Mouse (Mus musculus) urinary bladder, postnatal 4 days (tissue): Measurements from ENCODE around the gene Ppp5c.
"Not testable (repeated sequence)": the region's sequence is repeated elsewhere in the genome, so short reads cannot be mapped to it uniquely, and the experiment has no call there.

Experiments
- DNase-seq, 2 experiments: peaks; one replicate each; pipeline ENCODE4 v3.0.0; 2021 to 2022; ENCODE audit warnings: low spot score in 2 of 2

Gene Ppp5c

DNA sequence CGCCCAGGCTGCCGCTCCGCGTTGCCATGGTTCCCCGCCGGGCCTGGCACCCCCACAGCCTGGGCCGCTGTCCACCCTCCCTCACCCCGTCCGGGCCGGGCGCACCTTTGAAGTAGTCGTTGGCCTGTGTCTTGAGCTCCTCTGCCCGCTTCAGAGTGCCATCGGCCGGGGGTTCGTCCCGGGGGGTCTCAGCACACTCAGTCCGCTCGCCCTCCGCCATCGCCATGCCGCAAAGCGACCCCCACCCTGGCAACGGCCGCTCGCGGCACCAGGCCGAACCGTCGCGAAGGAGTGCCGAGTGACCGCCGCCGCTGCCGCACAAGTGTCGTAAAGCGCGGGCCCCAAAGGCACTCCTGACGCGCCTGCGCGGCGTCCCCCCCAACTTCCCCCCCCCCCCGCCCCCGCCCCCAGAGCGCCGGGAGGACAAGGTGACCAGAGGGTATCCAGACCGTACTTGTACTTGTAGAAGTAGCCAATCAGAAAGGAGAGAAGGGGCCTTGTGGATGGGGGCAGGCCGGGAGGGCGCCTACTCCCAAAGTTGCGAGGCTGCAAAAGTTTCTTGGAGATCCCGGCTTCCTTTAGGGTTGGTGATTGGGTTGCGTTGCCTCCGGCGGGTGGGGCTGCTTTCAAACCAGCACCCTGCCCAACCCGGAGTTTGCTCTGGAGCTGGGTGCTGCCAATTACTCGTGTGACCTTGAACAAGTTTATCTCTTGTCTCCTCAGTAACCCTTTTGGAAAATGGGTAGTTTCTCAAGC is at the start of gene Ppp5c:
Gene Ppp5c, minus strand, starts transcription at position 337 of the 756 bp plus-strand sequence.
- peak; percentile 91 to 94 for DNase-seq

DNA sequence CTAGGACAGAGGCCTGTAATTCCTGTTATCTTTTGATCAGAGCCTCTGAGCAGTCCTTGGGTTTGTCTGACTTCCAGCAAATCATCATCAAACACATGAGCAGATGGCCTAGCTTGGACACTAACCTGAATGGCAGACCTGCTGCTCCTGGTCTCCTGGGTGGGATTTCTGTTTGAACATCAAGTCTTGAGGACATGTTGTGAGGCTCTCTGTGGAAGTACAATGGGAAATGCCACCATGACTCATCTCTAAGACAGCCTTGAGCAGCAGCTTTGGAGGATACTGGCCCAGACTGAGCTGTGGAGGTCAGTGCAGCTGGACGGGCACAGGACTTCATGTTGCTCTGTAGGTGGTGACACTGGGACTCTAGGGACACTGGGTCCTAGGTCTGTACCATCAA is 48.8 kb upstream of the Ppp5c start:
- DNase-seq: no peak

DNA sequence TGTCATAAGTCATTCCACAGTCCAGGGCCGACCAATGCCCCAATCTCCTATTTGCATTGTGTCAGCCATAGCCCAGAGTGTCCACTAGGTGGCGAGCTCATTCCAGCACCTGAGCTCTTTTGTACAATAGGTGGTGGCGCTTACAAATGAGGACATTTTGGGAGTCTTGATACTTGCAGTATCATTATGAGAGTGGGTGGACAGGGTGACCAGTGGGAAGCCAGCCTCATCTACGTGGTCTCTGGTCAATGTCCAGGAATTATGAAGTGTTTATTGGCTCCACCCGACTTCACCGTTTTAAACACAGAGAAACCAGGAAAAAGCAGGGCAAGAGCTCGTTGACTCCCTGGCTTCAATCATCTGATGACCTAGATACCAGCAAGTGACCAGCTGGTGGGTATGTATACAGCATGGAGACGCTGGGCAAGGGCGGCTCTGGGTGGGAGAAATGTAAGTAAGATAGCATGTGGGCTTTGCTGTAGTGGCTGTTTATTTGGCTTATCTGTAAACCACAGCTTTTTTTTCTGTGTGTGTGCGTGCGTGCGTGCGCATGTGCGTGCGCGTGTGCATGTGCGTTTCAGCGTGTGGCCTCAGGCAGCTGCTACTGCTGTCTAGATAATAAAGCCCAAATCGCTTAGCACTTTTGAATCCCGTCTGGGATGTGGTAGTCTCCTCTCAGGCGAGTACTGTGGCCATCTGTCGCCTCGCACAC is 46.3 kb upstream of the Ppp5c start, which contains the start of gene Psg16:
Gene Psg16, plus strand, starts transcription at position 137 of the 712 bp plus-strand sequence.
- DNase-seq: peak in 1 of 2 experiments; percentile 27

DNA sequence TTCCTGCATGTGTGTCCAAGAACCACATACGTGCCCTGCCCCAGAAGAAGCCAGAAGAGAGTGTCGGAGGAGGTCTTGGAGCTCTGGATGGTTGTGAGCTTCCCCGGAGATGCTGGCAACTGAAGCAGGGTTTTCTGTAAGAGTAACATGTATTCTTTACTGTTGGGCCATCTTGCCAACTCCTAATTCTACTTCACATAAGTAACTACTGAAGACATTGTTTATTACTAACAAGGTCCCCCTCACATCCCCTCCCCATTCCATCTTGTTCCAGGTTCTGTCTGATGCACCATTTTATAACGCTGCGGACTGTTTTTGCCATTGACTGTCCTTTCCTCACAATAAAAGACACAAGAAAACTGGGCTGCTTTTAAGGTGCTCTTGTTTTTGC is 45.8 kb upstream of the Ppp5c start:
- DNase-seq: no peak

DNA sequence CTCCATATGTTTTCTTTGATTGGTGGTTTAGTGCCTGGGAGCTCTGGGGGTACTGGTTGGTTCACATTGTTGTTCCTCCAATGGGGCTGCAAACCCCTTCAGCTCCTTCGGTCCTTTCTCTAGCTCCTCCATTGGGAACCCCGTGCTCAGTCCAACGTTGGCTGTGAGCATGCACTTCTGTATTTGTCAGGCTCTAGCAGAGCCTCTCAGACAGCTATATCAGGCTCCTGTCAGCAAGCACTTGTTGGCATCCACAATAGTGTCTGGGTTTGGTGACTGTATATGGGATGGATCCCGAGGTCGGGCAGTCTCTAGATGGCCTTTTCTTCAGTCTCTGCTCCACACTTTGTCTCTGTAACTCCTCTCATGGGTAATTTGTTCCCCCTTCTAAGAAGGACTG is 39.9 kb upstream of the Ppp5c start:
- not testable (repeated sequence) for DNase-seq

DNA sequence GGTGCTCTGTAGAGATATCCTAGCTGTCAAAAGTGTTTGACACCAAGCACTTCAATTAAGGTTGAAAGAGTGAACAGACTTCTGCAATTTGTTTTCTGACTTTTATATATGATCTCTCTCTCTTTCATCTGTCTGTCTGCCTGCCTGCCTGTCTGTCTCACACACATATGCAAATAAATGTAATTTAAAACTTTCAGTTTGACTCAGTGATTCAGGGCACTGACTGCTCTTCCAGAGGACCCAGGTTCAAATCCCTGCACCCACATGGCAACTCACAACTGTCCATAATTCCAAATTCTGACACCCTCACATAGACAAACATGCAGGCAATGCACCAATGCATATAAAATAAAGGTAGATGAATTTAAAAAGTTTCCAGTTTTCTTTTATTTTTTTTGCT is 39.3 kb upstream of the Ppp5c start:
- no peak for DNase-seq

DNA sequence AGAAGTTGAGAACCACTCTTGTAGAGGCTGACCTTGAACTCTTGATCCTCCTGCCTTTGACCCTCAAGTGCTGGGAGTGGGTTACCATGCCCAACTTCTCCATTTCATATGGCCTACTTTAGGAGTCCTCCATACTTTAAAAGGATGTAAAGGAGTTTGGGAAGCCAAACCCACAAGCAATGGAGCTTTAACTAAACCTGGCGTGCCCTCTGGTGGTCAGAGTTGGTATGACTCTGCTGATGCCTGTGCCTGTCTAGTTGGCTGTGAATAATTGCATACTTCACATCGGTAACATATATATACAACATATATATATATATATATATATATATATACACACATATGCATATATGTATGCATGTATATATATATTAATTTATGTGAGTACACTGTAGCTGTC is 38.7 kb upstream of the Ppp5c start:
- DNase-seq: peak; percentile 69 to 88

DNA sequence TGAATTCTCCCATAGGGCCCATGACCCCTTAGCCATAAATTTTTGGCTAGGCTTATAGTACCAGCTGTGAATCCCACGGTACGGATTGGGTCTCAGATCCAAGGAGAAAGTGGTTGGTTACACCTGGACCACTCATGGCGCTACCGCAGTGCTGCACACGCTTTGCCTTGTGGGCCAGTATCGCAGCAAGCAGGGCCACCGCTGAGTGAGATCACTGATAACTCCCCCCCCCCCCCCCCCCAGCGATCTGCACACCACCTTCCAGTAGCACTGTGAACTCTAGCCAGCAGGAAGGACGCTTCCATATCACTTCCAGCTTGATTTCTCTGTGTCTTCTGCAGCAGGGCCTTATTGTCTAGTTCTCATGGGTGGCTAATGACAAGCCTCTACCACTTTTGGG is 37.9 kb upstream of the Ppp5c start:
- no peak for DNase-seq

DNA sequence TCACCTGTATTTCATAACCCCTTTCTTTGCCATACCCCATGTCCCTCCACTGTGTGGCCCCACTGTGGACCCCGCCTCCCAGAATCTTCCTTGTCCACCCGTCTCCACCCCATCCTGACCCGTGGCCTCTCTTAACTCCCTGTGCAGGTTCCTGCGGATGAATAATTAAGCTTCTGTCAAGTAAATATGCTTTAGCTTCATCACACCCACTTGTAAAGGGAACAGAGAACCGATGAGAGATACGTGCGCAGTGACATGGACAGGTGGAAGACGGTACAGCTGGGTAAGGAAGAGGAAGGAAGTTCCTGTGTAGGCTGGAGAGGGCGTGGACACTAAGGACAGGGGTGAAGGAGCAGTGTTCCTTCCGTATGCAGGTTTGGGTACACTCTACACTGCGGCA is 35.1 kb upstream of the Ppp5c start:
- DNase-seq: no peak

DNA sequence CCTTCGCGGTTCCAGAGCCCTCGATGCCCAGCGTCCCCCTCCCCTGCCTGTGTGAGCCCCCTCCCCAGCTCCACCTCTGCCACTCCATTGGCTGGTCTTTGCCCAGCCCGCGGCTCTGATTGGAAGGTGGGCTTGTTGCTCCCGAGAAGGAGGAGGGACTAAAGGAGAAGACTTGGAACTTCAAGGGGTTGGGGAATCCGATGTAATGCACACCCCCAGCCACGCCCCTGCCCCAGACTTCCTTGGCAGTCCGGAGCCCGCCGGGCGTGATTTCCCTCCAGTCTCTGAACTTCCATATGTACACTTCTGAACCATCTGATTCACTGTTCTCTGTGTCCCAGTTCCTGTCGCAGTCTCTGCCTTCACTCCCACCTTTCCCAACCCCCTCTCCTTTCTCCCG is 34.7 kb upstream of the Ppp5c start, which contains the start of gene Hif3a:
Gene Hif3a, minus strand, starts transcription at position 39 of the 400 bp plus-strand sequence.
- peak; percentile 71 to 75 for DNase-seq

DNA sequence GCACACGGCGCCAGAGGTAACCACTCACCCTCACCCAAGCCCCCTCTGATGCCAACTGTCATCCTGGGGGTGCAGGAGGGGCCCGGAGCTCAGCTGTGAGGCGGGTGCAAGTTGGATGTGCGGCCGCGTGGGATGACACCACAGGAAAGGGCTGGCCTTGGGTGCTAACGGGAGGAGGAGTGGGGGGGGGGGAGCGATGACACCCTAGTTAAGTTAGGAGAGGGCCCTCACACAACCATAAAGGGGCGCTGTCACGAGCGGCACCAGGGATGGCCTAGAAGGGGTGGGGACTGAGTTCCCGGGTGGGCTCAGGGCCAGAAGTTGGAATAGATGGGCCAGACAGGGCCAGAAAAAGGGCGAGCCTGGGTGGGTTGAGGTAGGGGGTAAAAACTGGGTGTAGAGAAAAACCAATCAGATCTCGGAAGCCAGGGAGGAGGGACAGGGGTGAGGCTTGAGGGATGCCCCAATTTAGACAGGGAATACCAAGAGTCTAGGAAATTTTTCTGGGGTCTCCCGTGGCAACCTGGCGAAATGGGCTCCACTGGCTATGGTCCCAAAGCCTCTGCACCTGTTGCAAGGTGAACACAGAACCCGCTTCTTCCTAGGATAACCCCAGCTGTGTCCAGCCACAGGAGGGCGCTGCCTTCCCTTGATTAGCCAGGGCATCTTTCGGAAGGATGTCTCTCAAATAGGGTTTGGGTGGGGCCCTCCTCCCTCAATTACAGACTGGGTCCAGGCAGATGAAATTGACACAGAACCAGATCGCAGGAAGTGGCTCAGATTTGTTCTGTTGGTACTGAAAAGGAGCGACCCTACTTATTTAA is 33.3 kb upstream of the Ppp5c start:
- peak in 1 of 2 experiments; percentile 52 for DNase-seq

DNA sequence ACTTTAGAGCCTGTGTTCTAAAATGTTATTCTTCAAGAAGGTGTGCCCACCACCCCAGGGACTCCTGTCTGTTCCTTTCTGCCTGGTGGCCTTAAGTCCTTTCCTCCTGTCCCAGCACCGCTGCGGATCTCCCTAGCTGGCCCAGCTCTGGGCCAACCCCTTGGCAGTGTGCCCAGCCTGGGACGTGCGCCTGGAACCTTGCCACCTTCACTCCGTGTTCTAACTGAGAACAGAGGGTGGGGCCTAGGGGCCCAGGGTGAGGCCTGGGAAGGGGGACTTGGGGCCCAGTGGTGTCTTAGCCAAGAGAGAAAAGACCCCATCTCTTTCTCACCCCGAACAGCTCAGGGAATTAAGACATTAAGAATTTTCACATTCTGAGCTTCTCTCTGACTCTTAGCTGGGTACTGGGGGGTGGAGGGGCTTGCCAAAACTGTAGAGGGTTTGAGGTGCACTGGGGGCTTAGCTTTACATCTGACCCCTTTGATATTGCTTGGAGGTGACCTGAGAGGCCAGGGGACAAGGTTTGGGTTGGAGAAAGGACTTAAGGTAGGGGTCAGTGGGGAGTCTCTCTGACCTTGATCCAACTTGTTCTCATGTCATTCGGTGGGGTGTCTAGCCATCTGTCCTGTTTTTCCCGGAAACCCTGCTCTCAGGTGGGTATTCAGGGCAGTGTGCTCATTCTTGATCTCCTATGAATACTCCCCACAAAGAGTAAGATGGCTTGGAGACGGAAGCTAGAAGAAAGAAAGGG is 32.5 kb upstream of the Ppp5c start:
- peak; percentile 92 to 98 for DNase-seq

DNA sequence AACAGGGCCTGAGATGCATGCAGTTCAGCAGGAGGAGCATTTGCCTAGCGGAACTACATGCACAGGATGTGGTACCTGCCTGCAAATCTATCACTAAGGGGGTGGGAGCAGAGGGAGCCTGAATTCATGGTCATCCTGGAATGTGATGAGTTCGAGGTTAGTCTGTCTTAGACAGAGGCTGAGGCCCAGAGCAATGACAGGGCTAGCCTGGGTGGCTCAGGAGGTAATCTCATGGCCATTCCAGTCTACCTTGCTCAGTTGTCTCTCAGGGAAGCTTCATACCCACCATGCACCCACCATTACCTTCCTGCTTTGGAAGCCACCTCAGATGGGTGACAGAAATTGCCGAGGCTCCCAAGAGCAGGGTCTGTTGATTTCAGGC is 31.7 kb upstream of the Ppp5c start:
- no peak for DNase-seq

DNA sequence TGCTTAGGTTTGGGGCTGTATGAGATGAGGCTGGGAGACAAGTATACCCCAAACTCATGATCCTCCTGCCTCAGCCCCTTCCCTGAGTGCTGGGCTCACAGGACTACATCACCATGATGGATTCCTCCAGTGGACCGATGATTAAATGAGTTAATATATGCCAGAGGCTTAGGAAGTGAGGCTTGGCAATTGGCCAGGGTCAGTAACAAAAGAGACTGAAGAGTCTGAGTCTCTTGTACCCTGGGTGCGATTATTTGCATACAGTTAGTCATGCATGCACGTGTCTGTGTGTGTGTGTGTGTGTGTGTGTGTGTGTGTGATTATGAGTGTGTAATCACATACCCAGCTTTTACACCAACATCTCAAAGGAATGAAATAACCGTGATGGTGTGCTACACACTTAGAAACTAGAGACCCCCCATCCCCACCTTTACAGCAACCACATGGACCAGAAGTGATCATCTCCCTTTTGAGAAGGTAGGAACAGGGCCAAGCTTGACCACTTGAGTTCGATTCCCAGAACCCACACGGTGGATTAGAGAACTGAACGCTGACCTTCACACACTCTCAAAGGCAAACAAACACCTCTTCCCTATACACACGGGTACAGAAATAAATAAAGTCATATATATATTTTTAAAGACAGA is 31.2 kb upstream of the Ppp5c start:
- no peak for DNase-seq

DNA sequence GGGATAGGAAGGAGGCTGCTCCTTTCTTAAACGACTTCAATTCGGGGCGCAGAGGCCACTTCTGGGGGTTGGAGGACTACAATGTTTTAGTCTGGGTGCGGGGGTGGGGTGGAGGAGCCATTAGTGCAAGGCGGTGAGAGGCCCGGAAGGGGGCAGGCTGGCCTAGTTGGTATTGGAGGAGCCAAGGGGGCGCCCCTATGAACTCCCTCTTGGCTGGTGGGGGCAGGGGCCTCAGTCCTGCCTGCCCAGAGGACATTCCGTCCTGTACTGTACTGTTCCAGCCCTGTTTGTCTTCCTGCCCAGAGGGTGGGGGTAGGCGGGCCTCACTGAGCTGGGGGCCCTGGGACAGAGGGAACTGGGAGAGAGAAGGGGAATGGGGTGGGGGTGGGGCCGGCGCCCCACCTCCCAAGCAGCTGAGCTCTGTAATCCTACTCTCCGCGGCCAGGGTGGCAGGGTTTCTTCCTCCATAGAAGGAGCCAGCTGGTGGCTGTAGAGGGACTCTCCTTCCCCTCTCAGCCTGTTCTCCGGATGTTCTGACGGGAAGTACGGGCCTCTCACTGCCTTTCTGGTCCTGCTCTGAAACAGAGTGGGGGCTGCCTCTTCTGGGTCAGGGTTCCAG is 30.5 kb upstream of the Ppp5c start:
- DNase-seq: peak; percentile 82 to 88

DNA sequence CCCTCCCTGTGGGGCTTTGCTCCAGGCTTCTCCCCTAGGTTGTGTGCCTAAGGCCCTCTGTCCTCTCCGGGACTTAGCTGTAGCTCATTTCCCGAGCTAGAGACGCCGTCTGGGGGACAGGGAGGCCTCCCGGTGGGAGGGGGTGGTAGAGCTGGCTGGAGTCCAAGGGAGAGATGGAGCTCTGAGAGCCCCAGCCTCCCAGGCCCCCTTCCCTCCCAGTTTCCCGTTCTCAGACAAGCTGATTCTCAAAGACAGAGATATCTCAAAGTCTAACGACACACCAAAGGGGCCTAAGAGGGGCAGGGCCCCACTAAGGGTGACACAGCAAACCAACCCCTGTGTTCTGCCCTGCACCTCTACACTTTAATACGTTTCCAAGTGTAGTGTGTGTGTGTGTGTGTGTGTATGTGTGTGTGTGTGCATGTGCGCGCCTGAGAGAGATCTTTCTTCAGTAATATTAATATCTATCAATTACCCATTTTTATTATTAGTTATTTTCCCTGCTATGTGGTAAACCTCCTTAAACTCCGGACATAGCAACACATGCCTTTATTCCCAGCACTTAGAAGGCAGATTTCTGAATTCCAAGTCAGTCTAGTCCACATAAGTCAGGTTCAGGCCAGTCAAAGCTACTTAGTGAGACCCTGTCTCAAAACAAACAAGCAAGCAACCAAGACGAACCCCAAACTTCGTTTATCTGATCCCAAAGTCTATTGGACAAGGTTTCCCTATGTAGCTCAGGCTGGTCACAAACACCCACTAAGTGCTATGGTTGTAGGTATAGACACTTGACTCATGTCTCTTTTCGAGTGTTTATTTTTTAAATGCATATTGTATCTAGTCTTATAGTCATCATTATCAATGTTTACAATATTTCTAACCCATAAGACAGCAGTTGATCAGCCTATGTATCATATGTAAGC is 29.1 kb upstream of the Ppp5c start:
- peak in 1 of 2 experiments; percentile 31 for DNase-seq

DNA sequence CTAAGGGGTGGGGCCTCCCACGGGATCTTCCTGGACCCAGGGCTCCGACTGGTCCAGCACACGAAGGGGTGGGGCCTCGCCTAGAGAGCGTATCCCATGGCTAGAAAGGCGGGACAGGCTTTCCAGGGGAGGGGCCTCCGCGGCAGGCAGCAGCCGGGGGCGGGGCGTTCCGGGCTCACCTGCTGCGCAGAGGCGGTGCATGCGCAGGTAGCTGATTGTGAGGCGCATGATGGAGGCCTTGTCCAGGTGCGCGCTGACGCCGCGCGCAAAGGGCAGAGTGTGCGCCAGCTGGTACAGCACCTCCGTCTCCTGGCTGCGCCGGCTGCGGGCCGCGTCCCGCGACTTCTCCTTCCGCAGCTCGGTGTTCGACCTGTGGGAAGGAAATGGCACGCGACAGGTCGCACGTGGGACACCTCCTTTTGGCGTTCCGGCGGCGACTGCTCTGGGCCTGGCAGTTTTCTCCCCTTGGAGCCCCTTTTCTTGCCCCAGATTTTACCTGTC is 28.4 kb upstream of the Ppp5c start:
- peak; percentile 85 to 86 for DNase-seq

DNA sequence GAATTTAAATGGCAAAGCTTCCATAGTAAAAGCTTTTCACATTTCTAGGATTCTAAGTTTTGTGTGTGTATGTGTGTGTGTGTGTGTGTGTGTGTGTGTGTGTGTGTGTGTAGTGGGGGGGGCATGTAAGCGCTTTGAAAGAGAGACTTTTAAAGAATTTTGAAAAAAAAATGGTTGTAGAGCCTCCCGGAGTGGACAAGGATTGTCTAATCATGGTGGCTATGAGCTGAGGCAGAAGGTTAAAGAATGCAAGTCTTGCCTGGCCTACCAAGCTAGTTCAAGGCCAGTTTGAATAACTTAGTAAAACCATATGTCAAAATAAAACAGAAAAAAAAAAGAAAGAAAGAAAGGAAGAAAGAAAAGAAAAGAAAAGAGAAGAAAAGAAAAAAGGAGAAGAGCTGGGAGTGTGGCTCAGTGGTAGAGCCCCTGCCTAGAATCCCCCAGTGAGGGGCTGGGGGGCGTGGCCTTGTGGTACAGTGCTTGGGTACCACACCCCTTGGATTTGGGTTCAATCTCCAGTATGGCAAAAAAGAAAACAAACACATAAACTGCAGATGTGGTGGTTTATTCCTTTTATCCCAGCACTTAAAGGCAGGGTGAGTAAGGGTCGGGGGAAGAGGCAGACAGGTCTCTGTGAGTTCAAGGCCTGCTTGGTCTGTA is 27.7 kb upstream of the Ppp5c start:
- no peak for DNase-seq
